Mouse (Mus musculus) neural tube, embryonic 11.5 days (tissue): ENCODE measurements around the gene Hnrnph3. TPM values are rescaled to one million over a fixed set of nuclear protein-coding genes. Genes with fewer than 3 reads are reported as not detected.
"Not testable (repeated sequence)": the region's sequence is repeated elsewhere in the genome, so short reads cannot be mapped to it uniquely, and the experiment has no call there.

Experiments
- ATAC-seq: fragments of 200-750 bp; cut with Nextera tagmentation; 2 replicates; pipeline ENCODE4 v1.8.0; 2017; ENCODE audit warnings: moderate number of reproducible peaks, mild to moderate bottlenecking, moderate TSS enrichment, moderate library complexity; ENCODE audit not compliant: insufficient read depth, low FRiP score, low TSS enrichment
- DNase-seq: peaks from one replicate; pipeline ENCODE4 v3.0.0-alpha.2; 2015; ENCODE audit warnings: low spot score
- H3K27ac ChIP-seq: fragments of 300-500 bp; sonication (generic); 2 replicates; pipeline ENCODE4 v1.5.1; 2014; ENCODE audit warnings: low read depth, mild to moderate bottlenecking, low read length
- H3K27me3 ChIP-seq: fragments of 300-500 bp; sonication (generic); 2 replicates; pipeline ENCODE4 v1.6.1; 2014; ENCODE audit warnings: mild to moderate bottlenecking, low read length, mixed read lengths; ENCODE audit not compliant: control insufficient read depth, insufficient read depth
- H3K36me3 ChIP-seq: fragments of 300-500 bp; sonication (generic); 2 replicates; pipeline ENCODE4 v1.6.1; 2014; ENCODE audit warnings: mild to moderate bottlenecking, low read length, moderate library complexity, mixed read lengths; ENCODE audit not compliant: control insufficient read depth, insufficient read depth
- H3K4me1 ChIP-seq: fragments of 300-500 bp; sonication (generic); 2 replicates; pipeline ENCODE4 v1.6.1; 2014; ENCODE audit warnings: low read length, mixed read lengths; ENCODE audit not compliant: control insufficient read depth, insufficient read depth
- H3K4me2 ChIP-seq: fragments of 300-500 bp; sonication (generic); 2 replicates; pipeline ENCODE4 v1.6.1; 2014; ENCODE audit warnings: low read depth, mild to moderate bottlenecking, moderate library complexity
- H3K4me3 ChIP-seq: fragments of 300-500 bp; sonication (generic); 2 replicates; pipeline ENCODE4 v1.5.1; 2014; ENCODE audit warnings: low read depth, low read length
- H3K9ac ChIP-seq: fragments of 300-500 bp; sonication (generic); 2 replicates; pipeline ENCODE4 v1.6.1; 2014; ENCODE audit warnings: mild to moderate bottlenecking, low read length
- H3K9me3 ChIP-seq: fragments of 300-500 bp; sonication (generic); 2 replicates; pipeline ENCODE4 v1.6.1; 2016; ENCODE audit warnings: low read length; ENCODE audit not compliant: control insufficient read depth
- WGBS: fragments of 180-500 bp; shearing (Covaris S2); extraction: QIAGEN DNeasy Blood & Tissue Kit; methylation state at CpG from one replicate; pipeline ENCODE4 v1.1.7; 2014; 5-methylcytosine and 5-hydroxymethylcytosine counted together
- polyA plus RNA-seq: library from polyadenylated mRNA; unstranded; fragments of >200 nt; fragmentation: Nextera tagmentation; extraction: Ambion mirVana; gene quantifications from 2 replicates; pipeline ENCODE4 v1.2.1, GENCODE M21; 2014

The Hnrnph3 gene
- polyA plus RNA-seq, 1 experiment from 2014 or later: 159 TPM

DNA sequence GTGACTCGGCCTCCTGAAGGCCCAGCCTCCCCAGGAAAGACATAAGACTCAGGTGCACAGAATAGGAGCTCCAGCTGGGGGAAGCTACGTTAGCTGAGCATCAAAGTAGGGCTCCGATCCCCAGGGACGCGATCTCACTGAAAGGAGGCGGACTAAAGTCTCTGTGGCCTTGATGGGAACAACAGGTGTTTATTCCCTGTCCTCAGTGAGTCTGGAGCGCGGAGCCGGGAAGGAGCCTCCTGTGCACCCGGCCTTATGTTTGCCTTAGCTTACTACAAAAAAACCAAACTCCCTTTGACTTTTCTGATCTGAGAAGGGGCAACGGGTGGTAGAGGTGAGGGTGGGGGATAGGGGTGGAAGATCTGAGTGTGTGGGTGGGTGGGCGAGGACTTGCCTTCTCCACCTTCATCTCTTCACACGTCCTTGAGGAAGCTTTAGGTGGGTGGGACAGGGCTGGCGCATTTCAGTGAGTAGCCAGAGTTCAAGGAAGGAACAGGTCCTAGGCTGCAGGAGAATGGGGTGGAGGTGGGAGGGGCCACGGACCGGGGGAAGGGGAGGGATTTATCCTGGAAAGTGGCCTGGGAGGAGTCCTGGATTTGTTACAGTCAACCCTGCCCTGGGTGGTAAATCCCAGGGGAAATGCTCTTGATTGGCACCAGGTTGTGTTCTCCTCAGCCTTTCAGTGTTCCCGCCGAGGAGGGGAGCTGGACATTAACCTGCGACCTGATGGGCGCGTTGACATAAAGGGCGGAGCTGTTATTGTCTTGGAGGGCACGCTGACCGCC, 33.1 kb upstream of the Hnrnph3 start:
- H3K4me2 ChIP-seq: no peak overlapping the region
- H3K9ac ChIP-seq: no peak overlapping the region
- no peak overlapping the region for H3K4me3 ChIP-seq
- no peaks in the 10 kb centered on the region for H3K36me3 ChIP-seq
- H3K9me3 ChIP-seq: no peaks in the 10 kb centered on the region
- ATAC-seq: no peak
- H3K4me1 ChIP-seq: no peaks in the 10 kb centered on the region
- no peak for DNase-seq
- H3K27me3 ChIP-seq: no peaks in the 10 kb centered on the region
- 39% methylated on average over 23 of the region's 24 CpGs for WGBS
- H3K27ac ChIP-seq: no peak overlapping the region

DNA sequence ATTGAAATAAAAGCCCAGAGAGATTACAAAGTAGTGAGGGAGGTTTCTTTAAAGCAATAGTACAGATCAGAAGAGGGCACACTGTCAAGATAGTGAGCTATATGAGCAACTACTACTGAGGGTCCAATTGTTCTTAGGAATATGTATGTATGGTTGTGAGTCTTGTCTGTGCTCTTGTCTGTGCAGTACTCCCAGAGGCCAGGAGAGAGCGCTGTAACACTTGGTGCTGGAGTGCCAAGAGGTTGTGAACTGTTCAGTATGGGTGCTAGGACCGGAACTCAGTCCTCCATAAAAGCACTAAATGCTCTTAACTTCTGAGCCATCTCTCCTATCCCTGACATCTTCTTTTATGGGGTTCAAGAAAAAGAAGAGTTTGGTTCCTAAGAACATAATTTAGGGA, 30.6 kb upstream of the Hnrnph3 start:
- ATAC-seq (no peak), DNase-seq (no peak)
- Histone ChIP-seq H3K4me2 (no peak overlapping the region), H3K4me3 (no peak overlapping the region), H3K4me1 (no peaks in the 10 kb centered on the region), H3K27ac (no peak overlapping the region), H3K27me3 (no peaks in the 10 kb centered on the region), H3K9ac (no peak overlapping the region), H3K36me3 (no peaks in the 10 kb centered on the region), H3K9me3 (no peaks in the 10 kb centered on the region)
- WGBS: 77% methylated on average over 2 of the region's 2 CpGs

DNA sequence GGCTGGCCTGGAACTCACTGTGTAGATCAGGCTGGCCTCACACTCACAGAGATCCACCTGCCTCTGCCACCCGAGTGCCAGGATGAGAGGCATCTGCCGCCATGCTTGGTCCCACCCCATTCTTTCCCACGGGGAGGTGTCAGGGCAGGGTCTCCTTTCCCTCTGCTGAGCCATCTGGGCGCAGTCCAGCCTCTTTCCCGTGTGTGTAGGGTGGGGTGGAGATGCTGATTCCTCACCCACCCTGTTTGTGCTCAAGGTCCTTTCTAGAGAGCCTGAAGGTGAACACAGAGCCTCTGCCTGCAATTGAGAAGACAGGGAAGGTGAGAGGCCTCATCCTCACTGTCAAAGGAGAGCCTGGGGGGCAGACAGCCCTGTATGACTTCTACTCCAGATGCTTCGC, 30.1 kb upstream of the Hnrnph3 start:
- not testable (repeated sequence) for DNase-seq, H3K4me1 ChIP-seq, H3K4me2 ChIP-seq, H3K4me3 ChIP-seq, H3K36me3 ChIP-seq, H3K9ac ChIP-seq, H3K9me3 ChIP-seq, H3K27ac ChIP-seq, ATAC-seq, H3K27me3 ChIP-seq
- 86% methylated on average over 6 of the region's 6 CpGs for WGBS

DNA sequence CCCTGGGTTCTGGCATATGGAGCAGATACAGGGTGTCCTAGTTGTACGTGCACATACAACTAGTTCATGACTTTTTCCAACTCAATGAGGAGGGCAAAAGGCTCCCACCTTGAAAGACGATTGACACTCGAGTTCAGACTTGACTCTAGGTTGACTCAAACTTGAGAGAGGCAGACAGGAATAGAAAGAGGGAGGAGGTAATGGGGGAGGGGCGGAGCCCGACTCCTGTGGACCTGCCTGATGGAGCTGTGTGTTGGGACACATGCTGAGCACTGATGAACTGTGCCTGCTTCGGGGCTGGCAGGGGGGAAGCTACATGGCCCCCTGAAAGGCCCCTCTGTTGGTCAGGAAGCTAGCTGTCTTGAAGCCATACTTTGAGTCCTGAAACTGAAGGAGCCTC, 29.0 kb upstream of the Hnrnph3 start:
- H3K27me3 ChIP-seq: no peaks in the 10 kb centered on the region
- H3K9ac ChIP-seq: no peak overlapping the region
- 61% methylated on average over 6 of the region's 6 CpGs for WGBS
- DNase-seq (no peak), ATAC-seq (no peak)
- H3K9me3 ChIP-seq: no peaks in the 10 kb centered on the region
- H3K4me1 ChIP-seq: no peaks in the 10 kb centered on the region
- no peak overlapping the region for H3K4me2 ChIP-seq
- no peak overlapping the region for H3K4me3 ChIP-seq
- H3K36me3 ChIP-seq: no peaks in the 10 kb centered on the region
- H3K27ac ChIP-seq: no peak overlapping the region

DNA sequence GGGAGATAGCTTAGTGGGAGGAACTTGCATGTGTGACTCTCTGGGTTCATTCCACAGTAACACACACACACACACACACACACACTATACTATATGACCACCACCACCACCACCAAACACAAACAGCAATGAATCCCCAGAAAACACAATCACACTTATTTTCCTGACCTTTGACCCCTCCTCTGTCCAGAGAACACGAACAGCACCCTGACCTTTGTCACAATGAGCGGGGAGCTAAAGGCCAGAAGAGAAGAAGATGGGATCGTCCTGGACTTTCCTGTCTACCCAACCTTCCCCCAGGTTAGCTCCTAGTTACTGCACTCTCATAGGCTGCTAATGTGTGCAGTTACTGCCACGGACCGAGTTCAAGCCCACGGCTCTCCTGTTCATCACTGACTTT, 28.0 kb upstream of the Hnrnph3 start:
- DNase-seq (no peak), ATAC-seq (no peak)
- Histone ChIP-seq H3K4me2 (no peak overlapping the region), H3K4me3 (no peak overlapping the region), H3K4me1 (no peaks in the 10 kb centered on the region), H3K9ac (no peak overlapping the region), H3K27ac (no peak overlapping the region), H3K9me3 (no peaks in the 10 kb centered on the region), H3K36me3 (no peaks in the 10 kb centered on the region), H3K27me3 (no peaks in the 10 kb centered on the region)
- WGBS: 77% methylated on average over 6 of the region's 6 CpGs

DNA sequence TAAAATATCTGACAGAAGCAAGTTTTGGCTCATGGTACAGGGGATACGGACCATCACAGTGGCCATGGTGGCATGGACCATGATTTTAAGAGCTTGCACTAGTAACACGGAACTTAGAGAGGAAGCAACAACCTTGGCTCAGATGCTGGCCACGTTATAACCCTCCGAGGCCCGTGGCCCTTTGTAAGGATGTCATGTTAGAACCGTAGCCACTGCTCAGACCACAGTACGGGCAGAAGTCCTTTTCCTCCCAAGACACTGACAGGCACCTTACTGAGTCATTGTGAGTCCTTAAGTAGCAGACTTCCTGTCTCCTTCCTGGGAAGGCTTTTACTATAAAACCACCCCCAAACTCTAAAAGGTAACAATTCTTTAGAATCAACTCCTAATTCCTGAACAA, 27.2 kb upstream of the Hnrnph3 start:
- no peak overlapping the region for H3K4me2 ChIP-seq
- H3K36me3 ChIP-seq: no peaks in the 10 kb centered on the region
- DNase-seq: no peak
- H3K9me3 ChIP-seq: no peaks in the 10 kb centered on the region
- 77% methylated on average over 7 of the region's 7 CpGs for WGBS
- H3K4me1 ChIP-seq: no peaks in the 10 kb centered on the region
- H3K27me3 ChIP-seq: no peaks in the 10 kb centered on the region
- no peak overlapping the region for H3K9ac ChIP-seq
- ATAC-seq: no peak
- no peak overlapping the region for H3K4me3 ChIP-seq
- no peak overlapping the region for H3K27ac ChIP-seq

DNA sequence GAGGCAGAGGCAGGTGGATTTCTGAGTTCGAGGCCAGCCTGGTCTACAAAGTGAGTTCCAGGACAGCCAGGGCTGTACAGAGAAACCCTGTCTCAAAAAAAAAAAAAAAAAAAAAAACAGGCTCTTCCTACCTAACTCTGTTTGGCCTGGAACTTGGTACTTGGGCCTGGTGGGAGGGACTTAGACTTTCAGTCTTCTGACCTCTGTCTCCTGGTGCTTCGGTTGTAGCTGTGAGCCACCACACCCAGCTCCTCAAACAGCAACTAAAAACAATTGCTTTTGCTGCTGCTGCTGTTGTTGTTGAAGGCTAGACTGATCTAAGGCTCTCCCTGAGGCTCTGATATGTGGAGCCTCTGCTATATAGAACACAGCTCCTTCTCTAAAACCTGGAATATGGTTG, 25.1 kb upstream of the Hnrnph3 start:
- H3K27ac ChIP-seq: no peak overlapping the region
- no peak overlapping the region for H3K4me3 ChIP-seq
- H3K9ac ChIP-seq: no peak overlapping the region
- 92% methylated on average over 1 of the region's 2 CpGs for WGBS
- H3K27me3 ChIP-seq: no peaks in the 10 kb centered on the region
- H3K36me3 ChIP-seq: no peaks in the 10 kb centered on the region
- DNase-seq (no peak), ATAC-seq (no peak)
- H3K4me2 ChIP-seq: no peak overlapping the region
- no peaks in the 10 kb centered on the region for H3K4me1 ChIP-seq
- no peaks in the 10 kb centered on the region for H3K9me3 ChIP-seq

DNA sequence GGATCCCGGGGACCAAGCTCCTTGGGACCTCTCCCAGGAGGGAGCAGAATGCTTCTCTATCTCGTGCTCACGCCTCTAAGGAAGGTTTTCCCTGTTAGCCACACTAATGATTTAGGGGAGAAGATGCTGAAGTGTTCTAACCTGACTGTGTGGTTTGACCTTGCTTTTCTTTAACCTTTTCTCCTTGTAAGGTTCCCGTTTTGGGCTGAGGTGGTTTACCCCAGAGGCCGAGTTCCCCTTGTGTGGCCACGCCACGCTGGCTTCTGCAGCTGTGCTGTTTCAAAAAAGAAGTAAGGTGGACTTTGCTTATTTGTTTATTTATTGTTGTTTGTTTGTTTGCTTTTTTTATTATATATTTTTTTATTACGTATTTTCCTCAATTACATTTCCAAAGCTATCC, 23.7 kb upstream of the Hnrnph3 start:
- Histone ChIP-seq H3K9me3 (no peaks in the 10 kb centered on the region), H3K27me3 (no peaks in the 10 kb centered on the region), H3K27ac (no peak overlapping the region), H3K4me1 (no peaks in the 10 kb centered on the region), H3K9ac (no peak overlapping the region), H3K4me2 (no peak overlapping the region), H3K36me3 (no peaks in the 10 kb centered on the region), H3K4me3 (no peak overlapping the region)
- ATAC-seq (no peak), DNase-seq (no peak)
- WGBS: 92% methylated on average over 8 of the region's 8 CpGs

DNA sequence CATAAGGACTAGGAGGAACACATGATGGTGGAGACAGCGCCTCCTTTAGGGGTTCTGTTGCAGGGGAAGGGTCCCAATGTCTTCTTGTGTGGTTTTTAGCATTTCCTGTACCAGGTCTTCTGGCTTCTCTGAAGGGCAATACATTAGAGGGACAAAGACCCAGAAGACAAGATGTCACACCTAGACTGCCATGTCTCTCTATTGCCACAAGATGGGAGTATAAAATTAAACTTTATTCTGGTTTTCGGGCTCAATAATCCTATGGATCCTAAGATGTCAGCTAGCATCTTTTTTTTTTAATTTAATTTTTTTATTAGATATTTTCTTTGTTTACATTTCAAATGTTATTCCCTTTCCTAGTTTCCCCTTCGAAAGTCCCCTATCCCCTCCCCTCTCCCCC, 19.1 kb upstream of the Hnrnph3 start:
- Histone ChIP-seq H3K27me3 (no peaks in the 10 kb centered on the region), H3K36me3 (no peaks in the 10 kb centered on the region), H3K9ac (no peak overlapping the region), H3K27ac (no peak overlapping the region), H3K9me3 (no peaks in the 10 kb centered on the region), H3K4me2 (no peak overlapping the region), H3K4me3 (no peak overlapping the region), H3K4me1 (no peaks in the 10 kb centered on the region)
- WGBS: 66% methylated on average over 3 of the region's 3 CpGs
- ATAC-seq (no peak), DNase-seq (no peak)
